Mouse (Mus musculus) bone marrow, adult 2 months (tissue): Measurements from ENCODE around the gene Sgms1.

Experiments used
- CTCF ChIP-seq: fragments of 200-500 bp; IDR thresholded peaks from 2 replicates; pipeline ENCODE4 v1.5.1; 2011; ENCODE audit warnings: low read length, control low read depth; ENCODE audit not compliant: control insufficient read depth, insufficient read depth
- POLR2A ChIP-seq: fragments of 200-500 bp; IDR thresholded peaks from 2 replicates; pipeline ENCODE4 v1.6.1; 2011; ENCODE audit warnings: low read depth, mild to moderate bottlenecking, control low read depth, low read length, borderline replicate concordance; ENCODE audit not compliant: control insufficient read depth

DNA sequence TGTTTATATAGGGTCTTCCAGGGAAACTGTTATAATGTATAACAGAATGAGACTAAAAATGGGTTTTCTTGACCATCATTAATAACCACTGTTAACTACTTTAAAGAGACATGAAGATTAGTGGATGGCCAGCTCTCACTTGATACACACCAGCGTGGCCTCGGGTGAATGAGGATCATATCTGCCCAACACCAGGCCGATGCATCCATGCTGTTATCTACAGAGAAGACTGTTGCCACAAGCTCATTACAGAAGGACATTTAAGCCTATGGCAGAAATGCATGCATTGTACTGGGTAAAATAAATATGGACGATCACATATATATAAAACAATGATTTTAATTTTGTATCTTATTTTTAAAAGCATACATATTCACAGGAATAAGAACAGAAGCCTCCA lies 149.6 kb downstream of the Sgms1 start:
- TF ChIP-seq POLR2A: no peak
- TF ChIP-seq CTCF: no peak
